Mouse (Mus musculus) heart, embryonic 13.5 days (tissue): ENCODE measurements around the gene Gm39566. TPM values are rescaled to one million over a fixed set of nuclear protein-coding genes. Genes with fewer than 3 reads are reported as not detected.
A peak's percentile ranks its signal among the peaks of the same experiment; 100 is the strongest.
"Not testable (repeated sequence)": the region's sequence is repeated elsewhere in the genome, so short reads cannot be mapped to it uniquely, and the experiment has no call there.

ENCODE experiments used
- ATAC-seq: fragments of 200-750 bp; cut with Nextera tagmentation; 2 replicates; pipeline ENCODE4 v1.8.0; 2017; ENCODE audit warnings: moderate TSS enrichment; ENCODE audit not compliant: insufficient number of reproducible peaks, low FRiP score, low TSS enrichment; ENCODE audit errors: extremely low read depth
- H3K27ac ChIP-seq: fragments of 300-500 bp; sonication (generic); replicated peaks from 2 replicates; pipeline ENCODE4 v1.5.1; 2015; ENCODE audit warnings: moderate library complexity, mild to moderate bottlenecking, inconsistent platforms
- H3K27me3 ChIP-seq: fragments of 300-500 bp; sonication (generic); replicated peaks from 2 replicates; pipeline ENCODE4 v1.6.1; 2015; ENCODE audit warnings: mild to moderate bottlenecking, inconsistent platforms
- H3K36me3 ChIP-seq: fragments of 300-500 bp; sonication (generic); 2 replicates; pipeline ENCODE4 v1.6.1; 2015; ENCODE audit warnings: mild to moderate bottlenecking, inconsistent platforms
- H3K4me1 ChIP-seq: fragments of 300-500 bp; sonication (generic); 2 replicates; pipeline ENCODE4 v1.6.1; 2015; ENCODE audit warnings: inconsistent platforms
- H3K4me2 ChIP-seq: fragments of 300-500 bp; sonication (generic); 2 replicates; pipeline ENCODE4 v1.6.1; 2015; ENCODE audit warnings: inconsistent platforms, mild to moderate bottlenecking, moderate library complexity
- H3K4me3 ChIP-seq: fragments of 300-500 bp; sonication (generic); 2 replicates; pipeline ENCODE4 v1.5.1; 2015; ENCODE audit warnings: moderate library complexity, mild to moderate bottlenecking, inconsistent platforms
- H3K9ac ChIP-seq: fragments of 300-500 bp; sonication (generic); 2 replicates; pipeline ENCODE4 v1.6.1; 2015; ENCODE audit warnings: inconsistent platforms, mild to moderate bottlenecking, moderate library complexity
- H3K9me3 ChIP-seq: fragments of 300-500 bp; sonication (generic); 2 replicates; pipeline ENCODE4 v1.6.1; 2016; ENCODE audit warnings: inconsistent platforms
- WGBS: fragments of 180-500 bp; shearing (Covaris S2); methylation state at CpG from one replicate; pipeline ENCODE4 v1.1.7; 2015; ENCODE audit warnings: mixed read lengths; 5-methylcytosine and 5-hydroxymethylcytosine counted together
- polyA plus RNA-seq: library from polyadenylated mRNA; unstranded; fragments of >200 nt; fragmentation: Nextera tagmentation; extraction: Ambion mirVana; gene quantifications from 2 replicates; pipeline ENCODE4 v1.2.1, GENCODE M21; 2015

Gene Gm39566
- not detected in 2 replicates for polyA plus RNA-seq

GRCm38 (mm10) chr11:69815155-69815554 is at the start of gene Gm39566:
Gene Gm39566 (minus strand): TSS chr11:69815298.
- H3K9me3 ChIP-seq = 0 out of 2 replicates have a peak, but pooled peaks cover 8% of the 10 kb centered on the region
- WGBS = 48% methylated on average over 10 of the region's 10 CpGs
- H3K36me3 ChIP-seq = no peaks in the 10 kb centered on the region
- no peak within 1 kb of the TSS for H3K4me2 ChIP-seq
- ATAC-seq = no peak
- no peak within 1 kb of the TSS for H3K4me3 ChIP-seq
- H3K27ac ChIP-seq = no peak within 1 kb of the TSS
- H3K9ac ChIP-seq = no peak within 1 kb of the TSS
- H3K4me1 ChIP-seq = no peaks in the 10 kb centered on the region
- peaks cover 5% of the 10 kb centered on the region; the same call in 1 of the 2 replicates for H3K27me3 ChIP-seq

GRCm38 (mm10) chr11:69864138-69864860 is 49.2 kb upstream of the Gm39566 start:
- H3K27ac ChIP-seq = peak overlapping the region; percentile 65
- no peak for ATAC-seq

GRCm38 (mm10) chr11:69863729-69864128 is 48.6 kb upstream of the Gm39566 start:
- not testable (repeated sequence) for H3K9ac ChIP-seq, ATAC-seq, H3K4me2 ChIP-seq, H3K36me3 ChIP-seq, H3K4me3 ChIP-seq, H3K9me3 ChIP-seq
- H3K27ac ChIP-seq = peak overlapping the region; percentile 65
- H3K27me3 ChIP-seq = peaks cover 14% of the 10 kb centered on the region
- 54% methylated on average over 3 of the region's 3 CpGs for WGBS
- H3K4me1 ChIP-seq = peaks cover 14% of the 10 kb centered on the region

More at GRCm38 (mm10) chr11:69864138-69864860, 49.2 kb upstream of the Gm39566 start:
- H3K27me3 ChIP-seq = peaks cover 8% of the 10 kb centered on the region
- H3K9me3 ChIP-seq = no peaks in the 10 kb centered on the region
- H3K9ac ChIP-seq = no peak overlapping the region
- H3K4me2 ChIP-seq = no peak overlapping the region
- no peak overlapping the region for H3K4me3 ChIP-seq
- peaks cover 14% of the 10 kb centered on the region for H3K4me1 ChIP-seq
- 54% methylated on average over 8 of the region's 8 CpGs for WGBS
- H3K36me3 ChIP-seq = no peaks in the 10 kb centered on the region

GRCm38 (mm10) chr11:69858113-69858998 is 43.3 kb upstream of the Gm39566 start, which contains the start of gene Tnk1:
Gene Tnk1 (minus strand): TSS chr11:69858730.
- H3K4me1 ChIP-seq = peaks cover 21% of the 10 kb centered on the region
- H3K4me3 ChIP-seq = 0 out of 2 replicates have a peak within 1 kb of the TSS, but pooled peaks have one; percentile 3
- no peak for ATAC-seq
- no peak within 1 kb of the TSS for H3K27ac ChIP-seq
- no peaks in the 10 kb centered on the region for H3K9me3 ChIP-seq
- H3K27me3 ChIP-seq = peaks cover 39% of the 10 kb centered on the region
- 26% methylated on average over 30 of the region's 30 CpGs for WGBS
- 0 out of 2 replicates have a peak within 1 kb of the TSS, but pooled peaks have one; percentile 2 for H3K4me2 ChIP-seq
- no peaks in the 10 kb centered on the region for H3K36me3 ChIP-seq
- H3K9ac ChIP-seq = no peak within 1 kb of the TSS

GRCm38 (mm10) chr11:69855347-69855746 is 40.2 kb upstream of the Gm39566 start:
- Histone ChIP-seq H3K4me1 (peaks cover 30% of the 10 kb centered on the region), H3K4me3 (no peak overlapping the region), H3K36me3 (peaks cover 23% of the 10 kb centered on the region), H3K9ac (0 out of 2 replicates have a peak overlapping the region, but pooled peaks have one; percentile 3), H3K4me2 (peak overlapping the region; percentile 40), H3K27ac (peak overlapping the region; percentile 51), H3K27me3 (peaks cover 39% of the 10 kb centered on the region), H3K9me3 (no peaks in the 10 kb centered on the region)
- WGBS = 23% methylated on average over 16 of the region's 16 CpGs
- ATAC-seq = no peak; the same call in 1 of the 2 replicates

GRCm38 (mm10) chr11:69854680-69855079 is 39.6 kb upstream of the Gm39566 start:
- Histone ChIP-seq H3K27me3 (peaks cover 35% of the 10 kb centered on the region), H3K4me3 (no peak overlapping the region), H3K36me3 (peaks cover 30% of the 10 kb centered on the region), H3K9me3 (no peaks in the 10 kb centered on the region), H3K4me2 (peak overlapping the region; percentile 40; the same call in 1 of the 2 replicates), H3K27ac (peak overlapping the region; percentile 51; the same call in 1 of the 2 replicates), H3K4me1 (peaks cover 34% of the 10 kb centered on the region), H3K9ac (0 out of 2 replicates have a peak overlapping the region, but pooled peaks have one; percentile 3)
- ATAC-seq = no peak
- WGBS = 68% methylated on average over 10 of the region's 10 CpGs

GRCm38 (mm10) chr11:69853994-69854393 is 38.9 kb upstream of the Gm39566 start:
- H3K9me3 ChIP-seq = no peaks in the 10 kb centered on the region
- WGBS = 39% methylated on average over 7 of the region's 7 CpGs
- no peak overlapping the region for H3K9ac ChIP-seq
- peaks cover 28% of the 10 kb centered on the region for H3K27me3 ChIP-seq
- H3K4me3 ChIP-seq = no peak overlapping the region
- H3K4me2 ChIP-seq = peak overlapping the region; percentile 34; the same call in 1 of the 2 replicates
- H3K4me1 ChIP-seq = peaks cover 38% of the 10 kb centered on the region
- peaks cover 37% of the 10 kb centered on the region for H3K36me3 ChIP-seq
- peak; percentile 91 for ATAC-seq
- H3K27ac ChIP-seq = peak overlapping the region; percentile 66

- Histone ChIP-seq H3K4me1 (peaks cover 59% of the 10 kb centered on the region), H3K36me3 (peaks cover 51% of the 10 kb centered on the region), H3K4me2 (no peak overlapping the region), H3K4me3 (no peak overlapping the region), H3K27ac (no peak overlapping the region), H3K9me3 (no peaks in the 10 kb centered on the region), H3K27me3 (0 out of 2 replicates have a peak, but pooled peaks cover 3% of the 10 kb centered on the region), H3K9ac (no peak overlapping the region)
- 76% methylated on average over 8 of the region's 8 CpGs for WGBS
- ATAC-seq = no peak
Measured at GRCm38 (mm10) chr11:69850754-69851153, 35.7 kb upstream of the Gm39566 start.

GRCm38 (mm10) chr11:69849884-69850283 is 34.8 kb upstream of the Gm39566 start:
- WGBS = 90% methylated on average over 15 of the region's 15 CpGs
- Histone ChIP-seq H3K4me2 (no peak overlapping the region), H3K4me3 (no peak overlapping the region), H3K36me3 (peaks cover 51% of the 10 kb centered on the region), H3K9ac (no peak overlapping the region), H3K4me1 (peaks cover 56% of the 10 kb centered on the region), H3K27me3 (no peaks in the 10 kb centered on the region), H3K9me3 (no peaks in the 10 kb centered on the region), H3K27ac (0 out of 2 replicates have a peak overlapping the region, but pooled peaks have one; percentile 31)
- ATAC-seq = no peak

- ATAC-seq = no peak
- WGBS = 79% methylated on average over 9 of the region's 9 CpGs
- Histone ChIP-seq H3K36me3 (peaks cover 51% of the 10 kb centered on the region), H3K27ac (peak overlapping the region; percentile 31), H3K4me2 (peak overlapping the region; percentile 24), H3K9ac (no peak overlapping the region), H3K4me1 (peaks cover 52% of the 10 kb centered on the region), H3K9me3 (no peaks in the 10 kb centered on the region), H3K27me3 (no peaks in the 10 kb centered on the region), H3K4me3 (no peak overlapping the region)
Measured at GRCm38 (mm10) chr11:69849128-69849527, 34.0 kb upstream of the Gm39566 start.

GRCm38 (mm10) chr11:69848021-69848420 is 32.9 kb upstream of the Gm39566 start:
- Histone ChIP-seq H3K4me3 (peak overlapping the region; percentile 88), H3K4me1 (peaks cover 47% of the 10 kb centered on the region), H3K27me3 (no peaks in the 10 kb centered on the region), H3K9ac (peak overlapping the region; percentile 94; the same call in 1 of the 2 replicates), H3K27ac (no peak overlapping the region), H3K9me3 (no peaks in the 10 kb centered on the region), H3K36me3 (peaks cover 51% of the 10 kb centered on the region), H3K4me2 (peak overlapping the region; percentile 89)
- ATAC-seq = no peak
- 97% methylated on average over 6 of the region's 6 CpGs for WGBS
